Mouse (Mus musculus) forebrain, embryonic 14.5 days (tissue): ENCODE results near the gene Shisa9. TPM values are rescaled to one million over a fixed set of nuclear protein-coding genes. Genes with fewer than 3 reads are reported as not detected.
A peak's percentile ranks its signal among the peaks of the same experiment; 100 is the strongest.
"Not testable (repeated sequence)": the region's sequence is repeated elsewhere in the genome, so short reads cannot be mapped to it uniquely, and the experiment has no call there.

Experiments
- ATAC-seq: fragments of 200-750 bp; cut with Nextera tagmentation; 2 replicates; pipeline ENCODE4 v1.8.0; 2017; ENCODE audit warnings: mild to moderate bottlenecking, moderate library complexity
- DNase-seq: peaks from one replicate; pipeline ENCODE4 v3.0.0-alpha.2; 2015; ENCODE audit warnings: low spot score
- H3K27ac ChIP-seq: fragments of 300-500 bp; sonication (generic); 2 replicates; pipeline ENCODE4 v1.5.1; 2014; ENCODE audit warnings: low read depth, mild to moderate bottlenecking, control low read depth, low read length, moderate library complexity
- H3K27me3 ChIP-seq: fragments of 300-500 bp; sonication (generic); replicated peaks from 2 replicates; pipeline ENCODE4 v1.6.1; 2014; ENCODE audit warnings: low read length, control low read depth, mixed read lengths; ENCODE audit not compliant: control insufficient read depth, insufficient read depth
- H3K36me3 ChIP-seq: fragments of 300-500 bp; sonication (generic); 2 replicates; pipeline ENCODE4 v1.6.1; 2014; ENCODE audit warnings: low read length, control low read depth; ENCODE audit not compliant: control insufficient read depth, insufficient read depth
- H3K4me1 ChIP-seq: fragments of 300-500 bp; sonication (generic); 2 replicates; pipeline ENCODE4 v1.6.1; 2014; ENCODE audit warnings: antibody characterized with exemption, low read length, control low read depth; ENCODE audit not compliant: control insufficient read depth, insufficient read depth
- H3K4me2 ChIP-seq: fragments of 300-500 bp; sonication (generic); 2 replicates; pipeline ENCODE4 v1.6.1; 2014; ENCODE audit warnings: mild to moderate bottlenecking, control low read depth, low read length
- H3K4me3 ChIP-seq: fragments of 300-500 bp; sonication (generic); 2 replicates; pipeline ENCODE4 v1.5.1; 2014; ENCODE audit warnings: low read depth, low read length, control low read depth
- H3K9ac ChIP-seq: fragments of 300-500 bp; sonication (generic); 2 replicates; pipeline ENCODE4 v1.6.1; 2014; ENCODE audit warnings: mild to moderate bottlenecking, low read length, control low read depth, moderate library complexity
- H3K9me3 ChIP-seq: fragments of 300-500 bp; sonication (generic); replicated peaks from 2 replicates; pipeline ENCODE4 v1.6.1; 2016; ENCODE audit warnings: low read length, control low read depth, mixed read lengths; ENCODE audit not compliant: control insufficient read depth
- WGBS: fragments of 180-500 bp; shearing (Covaris S2); extraction: QIAGEN DNeasy Blood & Tissue Kit; methylation state at CpG from one replicate; pipeline ENCODE4 v1.1.7; 2014; 5-methylcytosine and 5-hydroxymethylcytosine counted together
- polyA plus RNA-seq: library from polyadenylated mRNA; unstranded; fragments of >200 nt; fragmentation: Nextera tagmentation; extraction: Ambion mirVana; gene quantifications from 2 replicates; pipeline ENCODE4 v1.2.1, GENCODE M21; 2014

Gene Shisa9
- polyA plus RNA-seq: 6.0 and 7.6 TPM in 2 replicates

- under 1% methylated on average over 29 of the region's 42 CpGs for WGBS
- H3K36me3 ChIP-seq: no peaks in the 10 kb centered on the region
- peak within 1 kb of the TSS; percentile 65 for H3K9ac ChIP-seq
- H3K27me3 ChIP-seq: peaks cover 34% of the 10 kb centered on the region
- ATAC-seq (peak; percentile 63), DNase-seq (peak; percentile 71)
- peak within 1 kb of the TSS; percentile 59 for H3K4me3 ChIP-seq
- peaks cover 4% of the 10 kb centered on the region; the same call in 1 of the 2 replicates for H3K4me1 ChIP-seq
- H3K27ac ChIP-seq: 0 out of 2 replicates have a peak within 1 kb of the TSS, but pooled peaks have one; percentile 3
- peak within 1 kb of the TSS; percentile 95 for H3K4me2 ChIP-seq
- H3K9me3 ChIP-seq: no peaks in the 10 kb centered on the region
Observed at GRCm38 (mm10) chr16:11983616-11984270, at the start of gene Shisa9. Shisa9 (plus strand) TSS chr16:11984113.

- Histone ChIP-seq H3K27ac (no peak overlapping the region), H3K9ac (no peak overlapping the region), H3K4me1 (no peaks in the 10 kb centered on the region), H3K9me3 (no peaks in the 10 kb centered on the region), H3K27me3 (no peaks in the 10 kb centered on the region), H3K4me2 (no peak overlapping the region), H3K4me3 (no peak overlapping the region), H3K36me3 (no peaks in the 10 kb centered on the region)
- DNase-seq (peak; percentile 46), ATAC-seq (no peak)
Observed at GRCm38 (mm10) chr16:11940477-11940876, 43.4 kb upstream of the Shisa9 start.

GRCm38 (mm10) chr16:11960691-11961090, 23.2 kb upstream of the Shisa9 start:
- Histone ChIP-seq H3K4me3 (no peak overlapping the region), H3K36me3 (no peaks in the 10 kb centered on the region), H3K4me1 (no peaks in the 10 kb centered on the region), H3K27ac (no peak overlapping the region), H3K4me2 (no peak overlapping the region), H3K9me3 (no peaks in the 10 kb centered on the region), H3K9ac (no peak overlapping the region), H3K27me3 (no peaks in the 10 kb centered on the region)
- ATAC-seq (no peak), DNase-seq (no peak)
- 75% methylated on average over 1 of the region's 1 CpGs for WGBS

- WGBS: 92% methylated on average over 8 of the region's 8 CpGs
- Histone ChIP-seq H3K36me3 (no peaks in the 10 kb centered on the region), H3K4me2 (no peak overlapping the region), H3K9ac (no peak overlapping the region), H3K27me3 (no peaks in the 10 kb centered on the region), H3K4me1 (no peaks in the 10 kb centered on the region), H3K4me3 (no peak overlapping the region), H3K27ac (no peak overlapping the region), H3K9me3 (no peaks in the 10 kb centered on the region)
- ATAC-seq (no peak), DNase-seq (no peak)
Observed at GRCm38 (mm10) chr16:11966041-11966440, 17.9 kb upstream of the Shisa9 start.

- H3K9ac ChIP-seq, H3K4me1 ChIP-seq, H3K27me3 ChIP-seq, DNase-seq, ATAC-seq, H3K4me2 ChIP-seq, H3K9me3 ChIP-seq, H3K27ac ChIP-seq, H3K4me3 ChIP-seq, H3K36me3 ChIP-seq: not testable (repeated sequence)
- 88% methylated on average over 3 of the region's 5 CpGs for WGBS
Observed at GRCm38 (mm10) chr16:11966810-11967209, 17.1 kb upstream of the Shisa9 start.

GRCm38 (mm10) chr16:11967579-11967978, 16.3 kb upstream of the Shisa9 start:
- Histone ChIP-seq H3K9ac (no peak overlapping the region), H3K4me3 (no peak overlapping the region), H3K4me2 (no peak overlapping the region), H3K36me3 (no peaks in the 10 kb centered on the region), H3K27ac (no peak overlapping the region), H3K4me1 (no peaks in the 10 kb centered on the region), H3K9me3 (no peaks in the 10 kb centered on the region), H3K27me3 (no peaks in the 10 kb centered on the region)
- no peak for DNase-seq
- no peak for ATAC-seq
- 65% methylated on average over 2 of the region's 2 CpGs for WGBS

- WGBS: 44% methylated on average over 4 of the region's 4 CpGs
- Histone ChIP-seq H3K36me3 (no peaks in the 10 kb centered on the region), H3K27ac (no peak overlapping the region), H3K4me3 (no peak overlapping the region), H3K4me2 (no peak overlapping the region), H3K9me3 (no peaks in the 10 kb centered on the region), H3K9ac (no peak overlapping the region), H3K4me1 (no peaks in the 10 kb centered on the region), H3K27me3 (no peaks in the 10 kb centered on the region)
- ATAC-seq (no peak), DNase-seq (no peak)
Observed at GRCm38 (mm10) chr16:11973707-11974106, 10.2 kb upstream of the Shisa9 start.

GRCm38 (mm10) chr16:11976737-11977136, 7.2 kb upstream of the Shisa9 start:
- no peak overlapping the region for H3K4me3 ChIP-seq
- H3K4me1 ChIP-seq: no peaks in the 10 kb centered on the region
- 92% methylated on average over 2 of the region's 2 CpGs for WGBS
- DNase-seq (no peak), ATAC-seq (no peak)
- no peaks in the 10 kb centered on the region for H3K9me3 ChIP-seq
- H3K36me3 ChIP-seq: no peaks in the 10 kb centered on the region
- H3K27ac ChIP-seq: no peak overlapping the region
- no peak overlapping the region for H3K4me2 ChIP-seq
- H3K9ac ChIP-seq: no peak overlapping the region
- H3K27me3 ChIP-seq: 0 out of 2 replicates have a peak, but pooled peaks cover 2% of the 10 kb centered on the region

GRCm38 (mm10) chr16:11980764-11981163, 3.1 kb upstream of the Shisa9 start:
- H3K27me3 ChIP-seq: peaks cover 25% of the 10 kb centered on the region
- peaks cover 4% of the 10 kb centered on the region; the same call in 1 of the 2 replicates for H3K4me1 ChIP-seq
- H3K9ac ChIP-seq: no peak overlapping the region
- WGBS: 14% methylated on average over 3 of the region's 3 CpGs
- no peaks in the 10 kb centered on the region for H3K36me3 ChIP-seq
- H3K27ac ChIP-seq: no peak overlapping the region
- DNase-seq (peak; percentile 79), ATAC-seq (no peak)
- H3K9me3 ChIP-seq: no peaks in the 10 kb centered on the region
- H3K4me2 ChIP-seq: no peak overlapping the region
- no peak overlapping the region for H3K4me3 ChIP-seq
